Mouse (Mus musculus) cerebellum, adult 11 months (tissue): ENCODE data around the gene Ostm1.

ENCODE experiments used
- DNase-seq: peaks from one replicate; pipeline ENCODE4 v3.0.0; 2022

Ostm1 gene

DNA sequence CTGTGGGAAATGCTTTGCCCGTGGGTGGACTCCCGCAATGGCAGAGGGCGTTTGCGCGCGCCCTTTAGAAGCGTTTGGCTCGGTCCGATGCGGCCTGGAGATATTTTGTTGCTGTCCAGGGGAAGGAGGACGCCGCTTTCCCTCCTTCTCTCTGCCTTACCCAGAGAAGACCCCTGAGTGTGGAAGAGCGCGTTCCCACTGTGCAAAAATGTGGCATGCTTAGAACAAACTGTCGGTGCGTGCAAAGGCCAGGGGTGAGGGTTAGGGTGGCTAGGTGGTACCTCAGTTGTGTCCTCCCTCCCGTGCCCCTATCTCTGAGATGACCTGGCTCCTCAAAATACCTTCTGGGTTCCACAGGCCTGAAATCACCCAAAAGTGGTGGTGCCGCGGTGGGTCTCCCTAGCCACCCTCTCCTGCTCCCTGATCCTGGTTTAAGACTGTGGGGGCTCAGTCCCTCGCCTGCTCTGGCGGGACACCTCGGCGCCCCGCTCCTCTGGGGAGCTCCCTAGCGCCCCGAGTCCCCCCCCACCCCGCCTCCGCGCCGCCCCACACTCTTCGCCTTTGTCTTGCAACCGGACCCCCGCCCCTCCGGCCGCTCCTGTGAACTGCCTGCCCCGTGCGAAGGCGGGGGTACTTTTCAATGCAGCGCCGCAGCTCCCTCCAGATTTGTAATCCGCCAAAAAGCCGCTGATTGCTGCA is 48.3 kb downstream of the Ostm1 start:
- no peak for DNase-seq

DNA sequence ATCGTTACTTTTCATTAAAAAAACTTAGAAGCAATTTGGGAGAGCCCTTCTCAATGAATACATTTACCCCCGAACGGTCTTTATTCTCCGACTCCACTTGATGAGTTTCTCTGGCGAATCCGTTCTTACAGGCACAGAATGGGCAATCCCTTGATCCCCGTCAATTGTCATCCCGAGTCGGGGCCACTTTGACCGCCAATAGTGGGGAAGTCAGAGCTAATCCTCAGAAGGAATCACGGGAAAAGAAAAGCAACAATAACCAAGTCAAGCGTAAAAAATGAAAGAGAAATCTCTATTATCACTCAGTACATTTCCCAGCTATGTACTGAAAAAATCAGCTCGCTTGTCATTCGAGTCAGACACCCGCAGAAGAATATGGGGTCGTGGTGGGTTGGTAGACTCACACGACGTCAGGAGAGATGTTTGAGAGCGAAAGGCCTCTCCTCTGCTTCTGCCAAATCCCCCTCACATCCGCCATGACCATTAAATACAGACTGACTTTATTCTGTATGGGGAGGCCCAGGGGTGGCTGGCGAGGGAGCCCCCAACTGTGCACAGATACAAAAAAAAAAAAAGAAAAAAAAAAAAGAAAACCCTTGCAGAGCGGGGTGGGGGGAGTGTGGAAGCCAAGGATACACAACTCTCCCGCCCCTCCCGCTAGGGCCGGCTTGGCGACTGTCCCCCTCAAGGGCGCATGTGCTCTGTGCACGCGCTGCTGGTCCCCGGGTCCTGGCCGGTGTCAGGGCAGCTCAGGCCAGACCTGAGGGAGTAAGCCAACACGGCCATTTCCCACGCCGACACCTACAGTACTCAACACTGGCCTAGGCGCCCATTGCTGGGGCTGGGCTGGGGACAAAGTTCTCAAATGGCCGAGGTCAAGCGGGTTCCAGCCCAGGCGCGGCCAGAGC is 49.1 kb downstream of the Ostm1 start:
- DNase-seq, result no peak

DNA sequence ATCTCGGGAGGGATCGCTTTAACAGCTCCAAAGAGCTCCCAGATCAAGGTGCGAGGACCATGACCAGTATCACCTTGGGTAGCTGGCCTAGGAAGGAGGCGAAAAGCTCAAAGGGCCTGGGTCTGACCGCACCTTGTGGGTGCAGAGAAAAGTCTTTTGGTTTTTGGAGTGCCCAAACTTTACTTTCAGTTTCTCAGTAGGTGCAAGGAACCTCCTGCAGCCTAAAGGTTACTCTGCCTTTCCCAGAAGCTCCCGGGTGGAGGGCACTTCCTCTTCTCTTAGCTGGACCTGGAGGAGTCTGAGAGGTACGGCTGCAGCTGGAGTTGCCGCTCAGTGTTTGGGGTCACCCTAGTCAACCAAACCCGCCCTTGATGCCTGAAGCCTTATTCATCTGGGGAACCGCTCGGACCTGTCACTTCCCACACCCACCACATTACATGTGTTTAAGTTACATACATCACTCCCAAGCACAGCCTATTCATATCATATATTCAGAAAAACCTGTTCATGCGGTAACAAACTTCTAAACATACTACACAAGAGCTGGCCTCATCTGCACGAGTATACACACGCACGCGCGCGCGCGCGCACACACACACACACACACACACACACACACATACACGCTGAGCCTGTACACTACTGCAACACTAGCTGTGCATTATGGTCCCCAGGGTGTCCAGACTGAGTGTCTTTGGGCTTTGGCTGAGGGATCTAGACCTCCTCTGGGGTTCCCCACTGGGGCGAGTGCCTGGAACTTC is 49.9 kb downstream of the Ostm1 start:
- no peak for DNase-seq

DNA sequence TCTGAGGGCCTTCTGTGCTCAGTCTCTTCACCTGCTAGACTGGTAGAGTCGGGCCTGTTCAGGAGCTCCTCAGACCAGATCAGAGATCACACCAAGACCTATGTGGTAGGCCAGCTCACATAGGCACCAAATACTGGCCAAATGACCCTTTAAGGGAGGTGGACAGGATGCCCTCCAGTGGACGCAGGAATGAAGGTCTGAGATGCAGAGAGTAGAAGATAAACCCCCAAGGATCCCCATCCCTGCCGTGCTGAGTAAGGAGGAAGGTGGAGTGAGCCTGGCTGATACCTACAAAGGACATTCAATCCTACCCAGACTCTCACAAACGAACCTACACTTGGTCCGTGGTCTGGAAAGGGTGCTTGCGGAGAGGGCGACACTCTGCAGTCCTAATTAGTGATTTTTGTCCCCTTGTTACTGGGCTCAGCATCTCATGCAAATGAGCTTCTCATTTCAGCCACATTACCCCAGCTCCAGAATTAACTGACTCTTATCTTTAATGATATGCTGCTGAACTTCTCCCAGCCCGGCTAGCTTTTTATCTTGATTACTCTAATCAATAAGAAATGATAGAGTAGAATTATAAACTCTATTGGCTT is 50.6 kb downstream of the Ostm1 start:
- DNase-seq, result no peak

DNA sequence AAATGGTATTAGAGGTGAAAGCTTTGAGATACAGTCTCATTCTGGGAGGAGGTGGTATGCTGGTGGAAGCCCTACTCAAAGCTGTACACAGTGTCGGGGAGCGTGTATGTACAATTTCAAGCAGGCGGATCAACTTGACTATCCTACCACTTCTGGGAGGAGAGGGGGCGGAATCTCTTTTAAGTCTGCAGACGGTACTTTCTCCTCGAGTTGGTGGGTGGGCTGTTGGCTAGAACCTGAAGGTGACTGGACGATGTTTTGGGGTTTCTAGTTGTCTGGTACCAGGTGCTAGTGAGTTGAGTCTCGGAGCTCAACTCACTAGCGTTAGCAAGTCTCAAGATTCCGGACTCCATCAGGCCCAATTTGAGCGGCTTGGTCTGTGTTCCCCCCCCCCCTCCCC is 51.4 kb downstream of the Ostm1 start:
- DNase-seq, result no peak

DNA sequence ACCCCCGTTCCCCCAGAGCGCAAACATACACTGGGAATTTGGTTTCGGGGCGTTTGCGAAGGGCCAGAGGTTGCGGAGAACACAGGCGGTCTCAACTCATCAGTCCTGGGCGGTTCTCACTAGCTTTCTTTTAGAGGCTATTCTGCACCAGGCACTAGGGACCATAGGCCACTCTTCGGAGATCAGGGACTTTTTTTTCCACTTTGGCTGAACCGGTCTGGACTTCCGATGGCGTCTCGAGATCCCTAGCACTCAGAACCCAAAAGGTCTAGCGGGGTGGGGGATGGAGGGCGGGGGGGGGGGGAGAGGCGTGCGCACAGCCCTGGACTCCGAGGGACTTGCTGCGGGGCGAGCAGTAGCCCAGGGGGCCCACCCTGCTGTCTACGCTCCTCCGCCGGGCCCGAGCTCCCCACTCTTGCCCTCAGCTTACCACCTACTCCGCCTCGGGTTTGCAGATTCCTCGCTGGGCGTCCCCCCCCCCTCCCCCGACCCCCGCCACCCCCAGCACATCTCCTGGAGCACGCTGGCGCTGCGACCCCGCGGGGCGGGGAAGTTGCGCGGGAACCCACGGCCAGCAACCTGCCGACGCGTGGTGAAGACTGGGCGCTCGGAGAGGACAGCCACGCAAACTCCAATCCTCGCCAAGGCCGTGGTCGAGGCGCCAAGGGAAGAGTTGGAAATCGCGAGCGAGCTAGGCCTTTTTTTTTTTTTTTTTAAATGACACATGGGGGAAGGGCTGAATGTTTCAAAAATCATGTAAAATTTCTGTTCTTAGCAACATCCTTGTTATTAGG is 52.1 kb downstream of the Ostm1 start:
- no peak for DNase-seq

DNA sequence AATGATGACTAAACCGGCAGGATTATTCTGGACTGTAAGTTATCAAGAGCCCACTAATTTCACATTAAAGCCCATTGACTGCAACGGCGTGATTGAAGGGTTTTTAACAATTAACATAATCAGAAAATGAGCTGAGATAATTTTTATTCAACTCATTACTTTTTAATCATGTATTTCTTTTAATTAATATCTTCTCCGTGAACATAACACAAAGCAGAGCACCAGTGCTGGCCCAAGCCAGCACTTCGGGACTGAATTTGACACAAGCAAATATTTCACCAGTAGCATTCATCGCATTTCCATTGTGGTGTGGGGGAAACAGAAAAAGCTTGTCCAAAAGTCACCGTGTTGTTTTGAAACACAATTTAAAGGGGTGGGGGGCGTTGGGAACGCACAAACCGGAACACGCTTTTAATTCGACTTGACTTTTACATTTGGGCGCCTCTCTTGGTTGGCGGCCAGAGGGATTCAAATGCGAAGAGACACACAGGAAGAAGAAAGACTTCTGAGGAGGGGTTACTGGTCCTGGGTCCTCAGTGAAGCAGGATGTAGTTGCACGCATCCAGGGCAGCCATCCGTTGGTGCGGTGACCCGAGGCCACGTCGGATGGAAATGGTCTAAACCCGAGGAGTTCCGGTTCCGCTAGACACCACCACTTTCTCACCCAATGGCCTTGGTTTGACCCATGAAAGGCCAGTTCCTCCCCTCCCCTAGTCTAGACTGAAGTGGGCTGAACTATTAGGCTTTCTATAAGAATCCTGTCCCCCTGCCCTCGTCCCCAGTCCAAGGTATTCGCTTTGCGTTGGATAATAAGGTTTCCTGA is 52.9 kb downstream of the Ostm1 start:
- no peak for DNase-seq

DNA sequence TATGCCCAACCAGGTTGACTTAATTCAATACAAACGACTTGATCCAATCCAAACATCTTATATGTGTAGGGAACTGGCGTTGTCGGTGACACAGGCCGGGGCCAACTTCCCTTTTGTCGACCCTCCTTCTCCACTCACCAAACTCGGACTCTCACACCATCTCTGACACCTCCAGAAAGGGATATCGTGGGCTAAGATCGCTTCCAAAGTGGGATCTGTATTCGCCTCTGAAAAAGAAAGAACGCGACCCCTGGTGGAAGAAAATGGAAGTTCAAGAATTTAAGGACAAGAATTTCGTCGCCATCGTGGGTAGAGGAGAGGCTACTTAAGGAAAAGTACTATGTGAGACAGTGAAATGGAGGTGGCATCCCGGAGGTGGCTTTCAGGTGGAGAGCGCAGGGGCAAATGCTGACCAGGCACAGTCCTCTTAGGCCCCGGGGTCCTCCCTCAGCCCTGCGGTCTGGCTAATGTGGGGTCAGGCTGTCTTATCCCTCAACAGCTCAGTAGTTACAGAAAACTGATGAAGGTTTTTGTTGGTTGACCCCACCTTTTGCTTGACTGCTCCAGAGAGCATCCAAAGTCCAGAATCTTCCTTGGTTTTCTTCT is 53.7 kb downstream of the Ostm1 start:
- peak; percentile 30 for DNase-seq

DNA sequence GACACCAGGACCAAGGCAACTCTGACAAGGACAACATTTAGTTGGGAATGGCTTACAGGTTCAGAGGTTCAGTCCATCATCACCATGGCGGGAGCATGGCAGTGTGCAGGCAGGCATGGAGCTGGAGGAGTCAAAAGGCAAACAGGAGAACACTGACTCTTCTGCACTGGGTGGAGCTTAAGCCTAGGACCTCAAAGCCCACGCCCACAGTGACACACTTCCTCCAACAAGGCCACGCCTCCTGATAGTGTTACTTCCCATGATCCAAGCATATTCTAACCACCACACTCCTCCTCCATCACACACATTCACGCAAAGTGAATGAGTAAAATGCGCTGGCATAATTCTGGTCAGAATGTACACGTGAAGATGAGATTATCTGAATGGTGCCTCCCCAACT is 56.2 kb downstream of the Ostm1 start:
- DNase-seq, result no peak

DNA sequence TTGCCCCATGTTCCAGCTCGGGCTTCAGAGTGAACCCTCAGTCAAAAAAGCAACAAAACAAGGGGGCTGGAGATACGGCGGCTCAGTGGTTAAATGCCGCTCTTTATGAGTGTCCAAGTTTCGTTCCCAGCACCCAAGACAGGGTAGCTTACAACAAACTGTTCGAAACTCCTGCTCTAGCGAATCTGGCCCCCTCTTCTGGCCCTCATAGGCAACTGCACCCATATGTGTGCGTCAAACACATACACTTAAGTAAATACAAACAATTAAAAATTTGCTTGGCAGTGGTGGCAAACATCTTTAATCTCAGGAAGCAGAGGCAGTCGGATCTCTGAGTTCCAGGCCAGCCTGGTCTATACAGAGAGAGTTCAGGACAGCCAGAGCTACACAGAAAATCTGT is 60.0 kb downstream of the Ostm1 start:
- DNase-seq, result no peak

DNA sequence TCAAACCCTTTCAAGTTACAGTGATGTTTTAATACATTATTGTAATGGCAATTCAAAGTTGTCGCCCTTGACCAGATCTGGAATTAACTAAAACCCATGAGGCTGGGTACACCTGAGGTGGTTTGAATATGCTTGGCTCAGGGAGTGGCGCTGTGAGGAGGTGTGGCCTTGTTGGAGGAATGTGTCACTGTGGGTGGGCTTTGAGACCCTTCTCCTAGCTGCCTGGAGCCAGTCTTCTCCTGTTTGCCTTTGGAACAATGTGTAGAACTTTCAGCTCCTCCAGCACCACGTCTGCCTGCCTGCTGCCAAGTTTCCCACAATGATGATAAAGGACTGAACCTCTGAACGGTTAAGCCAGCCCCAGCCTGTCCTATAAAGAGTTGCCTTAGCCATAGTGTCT is 62.7 kb downstream of the Ostm1 start:
- DNase-seq, result no peak

DNA sequence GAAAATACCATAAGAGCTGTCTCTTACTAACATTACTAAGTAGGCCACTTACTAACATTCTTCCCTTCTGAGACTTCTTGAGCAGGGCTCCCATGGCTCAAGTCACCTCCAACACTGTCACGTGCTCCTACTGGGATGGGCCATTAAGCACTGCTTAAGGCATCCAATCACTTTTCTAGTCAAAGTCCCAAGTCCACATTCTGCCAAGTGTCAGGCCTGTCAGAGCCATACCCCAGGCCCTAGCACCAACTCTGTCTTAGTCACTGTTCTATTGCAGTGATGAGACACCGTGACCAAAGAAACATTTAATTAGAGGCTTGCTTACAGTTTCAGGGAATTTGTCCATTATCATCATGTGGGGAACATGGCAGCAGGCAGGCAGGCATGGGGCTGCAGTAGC is 78.3 kb downstream of the Ostm1 start:
- DNase-seq, result no peak

DNA sequence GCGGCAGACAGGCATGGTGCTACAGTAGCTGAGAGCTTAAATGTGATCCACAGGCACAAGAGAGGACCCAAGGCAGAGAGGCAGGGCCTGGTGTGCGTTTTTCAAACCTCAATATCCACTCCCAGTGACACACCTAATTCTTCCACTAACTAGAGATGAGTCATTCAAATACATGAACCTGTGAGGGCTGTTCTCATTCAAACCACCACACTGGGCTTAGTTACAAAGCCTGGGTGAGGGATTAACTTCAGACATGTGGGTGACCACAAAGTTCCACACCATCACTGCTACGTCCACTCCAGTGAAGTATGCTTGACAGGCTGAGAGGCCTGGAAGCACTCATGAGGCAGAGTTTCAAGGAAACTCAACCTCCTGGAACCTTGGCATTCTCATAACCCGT is 86.3 kb downstream of the Ostm1 start:
- DNase-seq, result no peak

DNA sequence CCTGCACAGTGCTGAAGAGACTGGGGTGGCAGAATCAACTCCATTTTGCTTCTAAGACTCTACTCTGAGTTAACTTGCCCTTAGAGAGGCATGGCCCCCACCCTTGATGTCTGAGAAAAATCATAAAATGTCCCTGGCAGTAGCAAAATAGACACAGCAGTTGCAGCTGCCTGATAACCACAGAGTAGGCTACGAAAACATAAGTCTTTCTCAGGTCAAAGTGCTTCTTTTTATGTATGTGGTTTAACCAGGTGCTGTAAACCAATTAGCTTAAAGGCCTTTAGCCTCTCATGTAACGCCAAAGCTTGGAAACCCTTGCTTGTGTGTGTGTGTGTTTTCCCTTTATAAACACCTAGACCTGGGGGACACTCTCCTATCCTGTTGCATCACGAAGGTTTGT is 89.2 kb downstream of the Ostm1 start:
- no peak for DNase-seq

DNA sequence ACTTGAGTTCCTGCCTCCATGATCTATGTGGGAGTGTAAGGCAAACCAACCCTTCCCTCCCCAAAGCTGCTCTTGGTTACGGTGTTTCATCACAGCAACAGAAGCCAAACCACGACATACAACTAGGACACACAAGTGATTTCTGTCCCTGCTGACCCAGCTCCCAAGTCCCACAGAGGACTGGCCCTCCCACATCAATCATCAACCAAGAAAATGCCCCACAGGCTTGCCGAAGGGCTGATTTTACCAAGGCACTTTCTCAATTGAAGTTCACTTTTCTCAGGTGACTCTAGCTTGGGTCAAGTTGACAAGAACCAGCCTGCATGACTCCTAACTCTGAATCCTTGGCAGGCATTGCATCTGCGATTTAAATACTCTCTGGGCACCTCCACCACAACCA is 91.9 kb downstream of the Ostm1 start:
- no peak for DNase-seq

DNA sequence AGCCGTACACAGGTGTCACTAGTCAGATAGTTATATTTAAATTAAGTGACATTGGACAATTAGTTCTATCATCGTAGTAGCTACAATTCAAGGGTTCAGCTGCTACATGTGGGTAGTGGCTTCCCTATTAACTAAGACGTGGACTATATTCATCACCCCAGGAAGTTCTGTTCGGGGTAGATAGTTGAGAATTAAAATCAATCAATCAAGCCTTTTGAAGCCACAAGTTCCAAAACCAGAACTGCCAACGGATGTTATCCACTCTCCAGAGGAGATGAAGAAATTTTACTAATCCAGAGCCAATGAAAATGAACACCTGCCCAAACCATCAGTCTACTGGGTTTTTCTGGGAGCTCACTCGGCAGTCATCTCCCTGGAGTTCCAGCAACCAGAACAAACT is 94.7 kb downstream of the Ostm1 start:
- DNase-seq, result no peak

DNA sequence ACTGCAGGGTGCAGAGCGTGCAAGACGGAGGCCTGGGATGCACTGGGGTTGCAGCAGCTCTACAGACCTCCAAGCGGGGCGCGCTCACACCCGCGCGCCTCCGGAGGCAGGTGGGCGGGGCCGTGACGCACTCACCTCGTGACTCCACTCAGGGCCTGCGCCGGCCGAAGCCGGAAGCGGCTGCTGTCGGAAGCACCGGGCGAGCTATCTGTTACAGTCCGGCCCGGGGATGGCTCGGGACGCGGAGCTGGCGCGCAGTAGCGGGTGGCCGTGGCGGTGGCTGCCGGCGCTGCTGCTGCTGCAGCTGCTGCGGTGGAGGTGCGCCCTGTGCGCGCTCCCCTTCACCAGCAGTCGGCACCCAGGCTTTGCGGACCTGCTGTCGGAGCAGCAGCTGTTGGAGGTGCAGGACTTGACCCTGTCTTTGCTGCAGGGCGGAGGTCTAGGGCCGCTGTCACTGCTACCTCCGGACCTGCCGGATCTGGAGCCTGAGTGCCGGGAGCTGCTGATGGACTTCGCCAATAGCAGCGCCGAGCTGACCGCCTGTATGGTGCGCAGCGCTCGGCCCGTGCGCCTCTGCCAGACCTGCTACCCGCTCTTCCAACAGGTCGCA is 95.2 kb downstream of the Ostm1 start:
- DNase-seq, result peak; percentile 86

DNA sequence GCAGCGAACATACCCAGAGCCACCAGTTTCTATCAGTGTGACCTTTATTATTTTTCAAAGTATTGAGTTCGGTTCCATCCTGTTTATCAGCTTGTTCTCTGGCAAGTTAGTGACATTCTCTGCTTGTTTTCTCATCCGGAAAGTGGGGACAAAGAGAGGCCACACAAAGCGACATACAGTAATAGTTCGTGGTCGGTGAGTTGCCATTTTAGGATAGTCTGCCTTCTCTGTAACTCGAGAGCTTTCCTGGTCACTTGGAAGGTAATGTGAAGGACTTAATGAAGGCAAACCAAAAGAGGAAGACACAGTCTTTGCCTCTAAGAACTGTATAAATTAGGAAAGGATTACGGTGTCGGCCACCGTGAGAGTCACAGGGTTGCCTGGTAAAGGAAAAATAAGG is 96.0 kb downstream of the Ostm1 start:
- no peak for DNase-seq

DNA sequence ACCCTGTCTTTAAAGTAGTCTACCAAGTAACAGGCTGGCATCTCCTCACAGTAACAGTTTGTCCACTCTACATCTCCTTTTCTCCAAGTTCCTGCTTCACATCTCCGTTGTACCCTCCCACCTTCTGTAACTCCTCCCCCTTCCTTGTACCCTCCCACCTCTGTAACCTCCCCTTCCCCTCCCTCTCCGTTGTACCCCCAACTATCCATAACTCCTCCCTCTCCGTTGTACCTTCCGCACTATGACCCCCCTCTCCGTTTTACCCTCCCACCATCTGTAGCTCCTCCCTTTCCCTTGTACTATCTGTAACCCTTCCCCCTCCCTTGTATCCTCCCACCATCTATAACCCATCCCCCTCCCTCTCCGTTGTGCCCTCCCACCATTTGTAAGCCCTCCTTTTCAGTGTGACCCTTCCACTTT is 97.0 kb downstream of the Ostm1 start:
- DNase-seq, result no peak

DNA sequence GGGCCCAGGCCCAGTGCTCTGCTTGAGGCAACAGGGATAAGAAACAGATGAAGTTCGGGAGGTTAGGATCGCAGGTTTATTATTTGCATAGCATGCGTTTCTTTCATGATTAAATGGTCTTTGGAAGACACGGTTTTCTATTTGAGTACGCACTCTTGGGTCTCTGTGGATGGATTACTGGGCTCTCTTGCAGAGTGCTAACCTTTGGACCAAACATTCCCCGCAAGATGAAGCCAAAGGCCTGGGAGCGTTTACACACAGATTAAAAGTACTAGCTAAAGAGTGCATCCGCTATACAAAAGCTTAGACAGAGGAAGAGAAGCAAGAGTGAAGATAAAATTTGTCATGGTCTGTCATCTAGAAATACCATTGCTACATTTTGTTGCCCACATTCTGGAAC is 98.8 kb downstream of the Ostm1 start:
- DNase-seq, result no peak

DNA sequence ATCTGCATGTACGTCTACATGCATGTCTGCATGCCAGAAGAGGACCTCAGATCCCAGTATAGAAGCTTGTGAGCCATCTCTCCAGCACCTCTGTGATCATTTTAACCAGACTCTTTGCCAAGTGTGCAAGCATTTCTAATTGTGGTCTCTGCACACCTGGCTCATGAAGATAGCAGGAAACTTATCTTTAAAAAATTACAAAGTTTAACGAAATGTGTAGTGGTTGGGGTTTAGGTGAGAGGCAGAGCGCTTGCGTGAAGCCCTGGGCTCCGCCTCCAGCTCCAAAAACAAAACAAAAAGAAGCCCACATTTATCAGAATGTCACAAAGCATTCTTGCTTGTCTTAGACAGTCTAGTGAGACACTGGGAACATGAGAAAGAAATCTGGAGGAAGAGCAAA is 104.3 kb downstream of the Ostm1 start:
- DNase-seq, result no peak
